Mouse (Mus musculus) hindbrain, embryonic 15.5 days (tissue): Measurements from ENCODE around the gene Rsph1. TPM values are rescaled to one million over a fixed set of nuclear protein-coding genes. Genes with fewer than 3 reads are reported as not detected.

Source experiments
- ATAC-seq: fragments of 200-750 bp; cut with Nextera tagmentation; 2 replicates; pipeline ENCODE4 v1.8.0; 2017; ENCODE audit warnings: low read depth, moderate number of reproducible peaks, moderate TSS enrichment; ENCODE audit not compliant: low FRiP score
- H3K27ac ChIP-seq: fragments of 300-500 bp; sonication (generic); replicated peaks from 2 replicates; pipeline ENCODE4 v1.5.1; 2015; ENCODE audit warnings: mild to moderate bottlenecking, inconsistent platforms
- H3K27me3 ChIP-seq: fragments of 300-500 bp; sonication (generic); 2 replicates; pipeline ENCODE4 v1.6.1; 2015; ENCODE audit warnings: control low read depth, inconsistent platforms
- H3K36me3 ChIP-seq: fragments of 300-500 bp; sonication (generic); 2 replicates; pipeline ENCODE4 v1.6.1; 2015; ENCODE audit warnings: control low read depth, inconsistent platforms
- H3K4me1 ChIP-seq: fragments of 300-500 bp; sonication (generic); replicated peaks from 2 replicates; pipeline ENCODE4 v1.6.1; 2015; ENCODE audit warnings: control low read depth, inconsistent platforms
- H3K4me2 ChIP-seq: fragments of 300-500 bp; sonication (generic); 2 replicates; pipeline ENCODE4 v1.6.1; 2015; ENCODE audit warnings: moderate library complexity, mild to moderate bottlenecking, inconsistent platforms
- H3K4me3 ChIP-seq: fragments of 300-500 bp; sonication (generic); 2 replicates; pipeline ENCODE4 v1.5.1; 2015; ENCODE audit warnings: mild to moderate bottlenecking, inconsistent platforms
- H3K9ac ChIP-seq: fragments of 300-500 bp; sonication (generic); 2 replicates; pipeline ENCODE4 v1.6.1; 2015; ENCODE audit warnings: inconsistent platforms
- H3K9me3 ChIP-seq: fragments of 300-500 bp; sonication (generic); 2 replicates; pipeline ENCODE4 v1.6.1; 2016; ENCODE audit warnings: control low read depth, inconsistent platforms
- WGBS: fragments of 180-500 bp; shearing (Covaris S2); methylation state at CpG from one replicate; pipeline ENCODE4 v1.1.7; 2015; 5-methylcytosine and 5-hydroxymethylcytosine counted together
- polyA plus RNA-seq: library from polyadenylated mRNA; unstranded; fragments of >200 nt; fragmentation: Nextera tagmentation; extraction: Ambion mirVana; gene quantifications from 2 replicates; pipeline ENCODE4 v1.2.1, GENCODE M21; 2015

Rsph1 gene
- polyA plus RNA-seq, 1 experiment from 2014 or later = 7.5 TPM

DNA sequence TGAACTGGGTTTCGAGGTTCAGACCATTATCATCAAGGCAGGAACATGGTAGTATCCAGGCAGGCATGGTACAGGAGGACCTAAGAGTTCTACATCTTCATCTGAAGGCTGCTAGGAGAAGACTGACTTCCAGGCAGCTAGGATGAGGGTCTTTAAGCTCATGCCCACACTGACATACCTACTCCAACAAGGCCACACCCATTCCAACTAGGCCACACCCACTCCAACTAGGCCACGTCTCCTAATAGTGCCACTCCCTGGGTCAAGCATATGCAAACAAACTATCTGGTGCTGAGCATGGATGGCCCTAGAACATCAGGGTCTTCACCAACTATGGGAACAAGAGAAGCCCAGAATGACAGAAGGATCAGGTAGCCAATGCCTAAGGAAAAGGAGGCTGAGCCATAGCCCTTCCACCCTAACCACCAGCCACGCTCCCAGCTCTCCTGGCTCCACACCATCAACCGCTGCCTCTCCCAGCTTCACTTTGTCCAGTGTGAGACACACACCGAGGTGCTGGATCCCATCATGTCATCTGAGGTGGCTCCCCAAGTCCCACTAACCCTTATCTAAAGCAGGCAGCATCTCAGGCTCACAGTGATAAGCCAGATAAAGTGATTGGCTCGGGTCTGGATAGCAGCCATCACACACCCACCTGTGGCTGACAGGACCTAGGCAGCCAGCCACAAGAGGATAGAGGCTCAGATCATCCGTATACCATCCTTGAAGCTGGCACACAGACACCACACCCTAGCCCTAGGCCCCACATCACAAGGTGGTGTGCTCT, 38.8 kb downstream of the Rsph1 start:
- H3K27ac ChIP-seq = no peak overlapping the region
- H3K4me2 ChIP-seq = no peak overlapping the region
- 83% methylated on average over 7 of the region's 7 CpGs for WGBS
- no peaks in the 10 kb centered on the region for H3K9me3 ChIP-seq
- H3K36me3 ChIP-seq = no peaks in the 10 kb centered on the region
- no peaks in the 10 kb centered on the region for H3K4me1 ChIP-seq
- no peak overlapping the region for H3K4me3 ChIP-seq
- no peak overlapping the region for H3K9ac ChIP-seq
- no peak for ATAC-seq
- H3K27me3 ChIP-seq = no peaks in the 10 kb centered on the region

DNA sequence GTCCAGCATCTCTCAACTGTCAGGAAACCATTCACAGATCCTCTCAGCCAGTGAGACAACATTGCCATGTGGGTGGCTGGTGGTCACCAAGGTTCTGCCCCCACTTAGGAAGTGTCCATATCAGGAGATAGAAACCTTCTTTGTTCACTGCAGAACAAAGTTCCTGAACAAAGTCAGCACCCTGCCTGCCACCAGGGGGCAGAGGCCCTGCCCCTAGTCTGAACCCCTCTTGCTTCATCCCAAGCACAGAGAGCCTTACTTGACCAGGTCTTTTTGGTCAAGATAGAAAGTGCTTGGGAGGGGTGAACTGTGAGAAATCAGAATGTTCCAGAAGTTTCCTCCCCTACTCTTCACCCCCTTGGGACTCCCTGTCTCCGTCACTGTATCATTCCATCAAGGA, 41.3 kb downstream of the Rsph1 start:
- no peak overlapping the region for H3K4me2 ChIP-seq
- no peak overlapping the region for H3K4me3 ChIP-seq
- no peaks in the 10 kb centered on the region for H3K36me3 ChIP-seq
- no peak overlapping the region for H3K9ac ChIP-seq
- H3K4me1 ChIP-seq = 0 out of 2 replicates have a peak, but pooled peaks cover 6% of the 10 kb centered on the region
- H3K27ac ChIP-seq = no peak overlapping the region
- no peaks in the 10 kb centered on the region for H3K9me3 ChIP-seq
- ATAC-seq = no peak
- 97% methylated on average over 1 of the region's 1 CpGs for WGBS
- H3K27me3 ChIP-seq = no peaks in the 10 kb centered on the region

DNA sequence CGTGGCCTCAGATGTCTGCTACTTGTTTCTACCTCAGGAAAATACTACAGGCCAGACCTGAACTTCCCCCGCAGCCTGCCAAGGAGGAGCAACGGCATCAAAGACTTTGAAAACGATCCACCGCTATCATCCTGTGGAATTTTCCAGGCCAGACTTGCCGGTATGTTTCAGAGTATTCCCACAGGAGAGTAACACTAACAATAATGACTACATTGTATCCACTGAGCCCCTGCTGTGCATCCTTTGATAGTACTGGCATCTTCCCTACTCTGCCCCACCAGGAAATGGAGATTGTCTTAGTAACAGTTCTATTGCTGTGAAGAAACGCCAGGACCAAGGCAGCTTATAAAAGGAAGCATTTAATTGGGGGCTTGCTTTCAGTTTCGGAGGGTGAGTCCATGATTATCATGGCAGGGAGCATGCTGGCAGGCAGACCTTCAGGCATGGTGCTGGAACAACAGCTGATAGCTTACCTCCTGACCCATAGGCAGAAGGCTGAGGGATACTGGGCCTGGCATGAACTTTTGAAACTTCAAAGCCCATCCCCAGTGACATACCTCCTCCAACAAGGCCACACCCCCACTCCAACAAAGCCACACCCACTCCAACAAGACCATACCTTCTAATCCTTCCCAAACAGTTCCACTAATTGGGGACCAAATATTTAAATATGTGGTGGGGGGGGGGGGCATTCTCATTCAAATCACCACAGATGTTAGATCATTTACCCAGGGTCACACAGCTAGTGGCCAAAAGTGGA, 44.8 kb downstream of the Rsph1 start:
- Histone ChIP-seq H3K4me3 (no peak overlapping the region), H3K27me3 (no peaks in the 10 kb centered on the region), H3K27ac (no peak overlapping the region), H3K9me3 (no peaks in the 10 kb centered on the region), H3K4me1 (0 out of 2 replicates have a peak, but pooled peaks cover 6% of the 10 kb centered on the region), H3K36me3 (no peaks in the 10 kb centered on the region), H3K9ac (no peak overlapping the region), H3K4me2 (no peak overlapping the region)
- no peak for ATAC-seq
- WGBS = 36% methylated on average over 8 of the region's 8 CpGs

DNA sequence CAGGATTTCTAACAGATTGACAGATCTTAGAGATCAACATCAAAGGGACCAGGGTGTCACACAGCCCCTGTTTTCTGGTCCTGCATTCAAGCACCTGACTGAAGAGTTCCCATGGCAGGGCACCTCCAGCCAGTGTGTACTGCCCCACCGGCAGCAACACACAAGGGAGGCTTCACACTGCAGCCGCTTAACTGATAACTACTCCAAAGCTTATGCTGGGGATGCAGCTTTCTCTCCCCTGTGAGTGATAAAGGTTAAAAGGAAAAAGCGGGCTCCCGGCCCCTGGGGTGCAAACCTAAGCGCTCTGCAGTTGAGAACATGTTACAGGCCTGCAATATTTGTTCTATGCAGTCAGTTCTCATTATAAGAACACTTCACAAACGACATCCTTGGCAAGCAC, 45.4 kb downstream of the Rsph1 start:
- WGBS = 49% methylated on average over 6 of the region's 6 CpGs
- no peak overlapping the region for H3K9ac ChIP-seq
- H3K4me2 ChIP-seq = no peak overlapping the region

DNA sequence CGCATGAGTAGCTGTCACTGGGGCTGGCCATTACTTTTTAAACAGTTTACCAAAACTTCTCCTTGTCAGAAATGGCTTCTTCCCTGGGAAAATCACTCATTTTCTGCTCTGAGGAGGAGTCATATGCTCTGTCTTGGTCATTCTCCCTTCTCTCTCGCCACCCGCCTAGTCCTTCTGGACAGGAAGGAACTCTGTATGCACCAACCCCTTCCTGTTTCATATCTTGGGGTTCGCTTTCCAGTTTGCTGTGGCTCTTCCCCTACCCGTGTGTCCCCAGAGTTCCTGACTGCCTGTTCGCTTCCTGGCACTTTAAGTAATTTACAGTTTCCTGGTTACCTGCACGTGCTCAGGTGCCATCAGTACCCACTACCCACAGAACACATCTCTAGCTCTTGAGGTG, 50.3 kb downstream of the Rsph1 start:
- H3K36me3 ChIP-seq = no peaks in the 10 kb centered on the region
- H3K9ac ChIP-seq = no peak overlapping the region
- WGBS = 91% methylated on average over 7 of the region's 7 CpGs
- ATAC-seq = no peak
- no peaks in the 10 kb centered on the region for H3K9me3 ChIP-seq
- no peak overlapping the region for H3K4me2 ChIP-seq
- H3K4me1 ChIP-seq = 0 out of 2 replicates have a peak, but pooled peaks cover 3% of the 10 kb centered on the region
- H3K27ac ChIP-seq = no peak overlapping the region
- H3K4me3 ChIP-seq = no peak overlapping the region
- H3K27me3 ChIP-seq = no peaks in the 10 kb centered on the region

More for the DNA sequence above, 45.4 kb downstream of the Rsph1 start:
- no peak overlapping the region for H3K4me3 ChIP-seq
- no peaks in the 10 kb centered on the region for H3K27me3 ChIP-seq
- ATAC-seq = no peak
- H3K27ac ChIP-seq = no peak overlapping the region
- H3K4me1 ChIP-seq = 0 out of 2 replicates have a peak, but pooled peaks cover 6% of the 10 kb centered on the region
- no peaks in the 10 kb centered on the region for H3K9me3 ChIP-seq
- no peaks in the 10 kb centered on the region for H3K36me3 ChIP-seq

DNA sequence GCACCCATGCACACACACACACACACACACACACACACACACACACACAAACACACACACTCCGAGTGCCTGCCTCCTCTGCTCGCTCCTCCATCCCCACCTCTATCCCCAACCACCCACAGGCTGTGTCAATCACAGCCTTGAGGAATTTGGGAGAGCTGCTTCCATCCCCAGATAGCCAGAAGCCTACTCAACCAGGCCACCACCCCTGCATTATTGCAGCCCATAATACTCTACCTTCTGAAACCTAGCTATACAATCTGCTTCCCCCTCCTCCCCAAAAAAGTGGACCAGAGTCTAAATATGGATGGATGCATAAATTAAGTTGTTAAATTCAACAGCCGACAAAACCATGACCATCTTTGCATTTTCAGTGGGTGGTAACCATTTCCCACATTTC, 50.8 kb downstream of the Rsph1 start:
- no peaks in the 10 kb centered on the region for H3K27me3 ChIP-seq
- ATAC-seq = no peak
- no peak overlapping the region for H3K4me3 ChIP-seq
- no peaks in the 10 kb centered on the region for H3K36me3 ChIP-seq
- no peaks in the 10 kb centered on the region for H3K4me1 ChIP-seq
- 79% methylated on average over 3 of the region's 3 CpGs for WGBS
- no peak overlapping the region for H3K9ac ChIP-seq
- H3K27ac ChIP-seq = no peak overlapping the region
- no peak overlapping the region for H3K4me2 ChIP-seq
- no peaks in the 10 kb centered on the region for H3K9me3 ChIP-seq

DNA sequence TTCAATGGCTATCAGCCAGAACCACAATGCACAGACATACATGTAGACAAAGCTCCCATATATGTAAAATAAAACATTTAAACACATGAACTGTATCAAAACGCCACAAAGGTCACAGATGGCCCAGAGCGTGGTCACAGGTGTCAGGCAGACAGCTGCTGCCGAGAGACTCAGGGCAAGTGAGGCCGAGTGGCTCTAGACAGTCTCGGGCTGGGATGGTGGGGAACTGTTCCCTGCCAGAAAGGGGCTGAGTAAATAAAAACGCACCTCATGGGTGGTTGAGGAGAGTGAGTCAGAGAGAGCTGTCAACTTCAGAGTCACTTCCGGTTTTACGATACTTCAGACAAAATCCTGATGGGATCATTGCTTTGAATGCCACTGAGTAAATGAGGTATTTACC, 52.6 kb downstream of the Rsph1 start:
- 87% methylated on average over 8 of the region's 8 CpGs for WGBS
- Histone ChIP-seq H3K4me3 (no peak overlapping the region), H3K27ac (no peak overlapping the region), H3K4me2 (no peak overlapping the region), H3K9me3 (no peaks in the 10 kb centered on the region), H3K27me3 (no peaks in the 10 kb centered on the region), H3K36me3 (no peaks in the 10 kb centered on the region), H3K9ac (no peak overlapping the region), H3K4me1 (no peaks in the 10 kb centered on the region)
- no peak for ATAC-seq

DNA sequence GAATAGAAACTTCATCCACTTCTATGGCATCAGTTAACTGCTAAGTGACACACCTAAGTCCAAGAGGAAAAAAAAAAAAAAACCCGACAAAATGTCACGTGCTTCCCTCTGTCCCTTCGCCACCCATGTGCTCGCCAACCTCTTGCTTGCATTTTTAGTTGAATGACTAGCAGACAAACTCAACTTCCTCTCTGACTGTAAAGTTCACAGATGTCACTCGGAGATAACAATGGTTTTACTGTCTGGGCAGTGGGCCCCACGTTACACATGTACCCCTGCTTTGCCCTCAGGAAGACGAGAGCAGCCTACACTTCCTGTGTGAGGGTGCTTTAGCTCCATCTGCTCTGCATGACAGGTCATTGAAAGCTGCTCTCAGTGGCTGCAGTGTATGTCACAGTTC, 53.3 kb downstream of the Rsph1 start:
- Histone ChIP-seq H3K9ac (no peak overlapping the region), H3K27ac (no peak overlapping the region), H3K9me3 (no peaks in the 10 kb centered on the region), H3K4me3 (no peak overlapping the region), H3K4me1 (no peaks in the 10 kb centered on the region), H3K36me3 (no peaks in the 10 kb centered on the region), H3K27me3 (no peaks in the 10 kb centered on the region), H3K4me2 (no peak overlapping the region)
- WGBS = 75% methylated on average over 7 of the region's 7 CpGs
- no peak for ATAC-seq

DNA sequence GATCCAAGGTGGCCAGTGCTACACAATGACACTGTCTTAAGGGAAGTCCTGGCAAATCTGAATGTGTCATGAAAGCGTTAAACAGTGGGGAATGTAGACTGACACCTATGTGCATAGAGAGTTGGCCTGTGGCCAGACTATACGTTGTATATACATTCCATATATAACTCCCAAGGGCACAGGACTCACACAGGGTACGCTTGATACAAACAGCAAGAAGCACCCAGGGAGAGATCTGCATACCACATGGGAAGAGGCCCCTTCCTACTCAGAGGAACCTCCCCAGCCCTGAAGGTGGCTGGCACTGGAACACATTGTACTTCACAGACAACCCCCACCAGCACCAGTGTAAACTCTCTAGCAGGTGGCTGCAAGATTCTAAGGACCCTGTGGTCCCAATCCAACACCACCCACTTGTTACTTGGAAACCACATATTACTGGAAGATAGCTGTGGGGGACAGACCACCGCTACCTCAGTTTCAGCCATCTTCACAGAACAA, 54.3 kb downstream of the Rsph1 start:
- no peak overlapping the region for H3K27ac ChIP-seq
- no peaks in the 10 kb centered on the region for H3K9me3 ChIP-seq
- no peak overlapping the region for H3K4me3 ChIP-seq
- WGBS = 76% methylated on average over 4 of the region's 4 CpGs
- H3K4me1 ChIP-seq = no peaks in the 10 kb centered on the region
- H3K27me3 ChIP-seq = no peaks in the 10 kb centered on the region
- H3K36me3 ChIP-seq = no peaks in the 10 kb centered on the region
- no peak overlapping the region for H3K4me2 ChIP-seq
- H3K9ac ChIP-seq = no peak overlapping the region
- no peak for ATAC-seq

DNA sequence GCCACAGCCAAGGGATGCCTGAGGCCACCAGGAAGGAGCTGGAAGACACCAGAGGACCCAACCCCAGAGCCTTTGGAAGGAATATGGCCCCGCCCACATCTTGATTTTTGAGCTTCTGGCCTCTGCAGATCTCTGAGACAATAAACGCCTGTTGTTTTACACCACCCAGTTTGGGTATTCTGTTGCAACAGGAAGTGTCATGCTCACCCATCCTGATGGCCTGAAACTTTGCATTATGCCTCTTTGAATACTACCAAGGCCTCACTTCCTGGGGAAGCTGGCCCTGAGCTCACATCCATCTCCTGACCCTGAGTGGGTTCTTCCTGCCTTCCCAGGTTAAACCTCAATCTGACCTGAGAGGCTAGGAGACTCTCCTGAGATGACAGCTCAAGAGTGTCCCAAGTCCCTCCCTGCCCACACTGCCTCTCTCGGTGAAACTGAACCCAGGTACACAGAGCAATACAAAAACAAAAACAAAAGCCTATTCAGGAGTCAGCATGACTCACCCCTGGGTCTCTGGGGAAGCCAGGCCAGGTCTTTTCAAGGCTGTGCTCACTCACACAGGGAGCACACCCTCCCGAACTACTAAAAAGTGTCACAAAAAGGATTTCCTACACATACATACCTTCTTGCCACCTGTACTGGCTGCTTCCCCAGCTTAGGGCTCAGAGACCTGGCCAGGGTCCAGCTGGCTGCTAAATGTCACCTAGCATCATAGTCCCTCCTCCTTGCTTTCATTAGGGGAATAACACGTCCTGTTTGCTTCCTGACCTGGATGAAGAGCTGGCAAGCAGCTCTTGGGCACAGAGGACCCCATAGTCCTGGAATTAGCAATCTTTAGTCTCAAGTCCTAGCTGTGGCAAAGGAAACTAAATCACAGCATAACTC, 60.9 kb downstream of the Rsph1 start:
- H3K27me3 ChIP-seq = no peaks in the 10 kb centered on the region
- H3K36me3 ChIP-seq = no peaks in the 10 kb centered on the region
- no peaks in the 10 kb centered on the region for H3K9me3 ChIP-seq
- H3K27ac ChIP-seq = no peak overlapping the region
- 52% methylated on average over 5 of the region's 5 CpGs for WGBS
- H3K4me3 ChIP-seq = no peak overlapping the region
- no peak for ATAC-seq
- no peaks in the 10 kb centered on the region for H3K4me1 ChIP-seq
- H3K9ac ChIP-seq = no peak overlapping the region
- H3K4me2 ChIP-seq = no peak overlapping the region

DNA sequence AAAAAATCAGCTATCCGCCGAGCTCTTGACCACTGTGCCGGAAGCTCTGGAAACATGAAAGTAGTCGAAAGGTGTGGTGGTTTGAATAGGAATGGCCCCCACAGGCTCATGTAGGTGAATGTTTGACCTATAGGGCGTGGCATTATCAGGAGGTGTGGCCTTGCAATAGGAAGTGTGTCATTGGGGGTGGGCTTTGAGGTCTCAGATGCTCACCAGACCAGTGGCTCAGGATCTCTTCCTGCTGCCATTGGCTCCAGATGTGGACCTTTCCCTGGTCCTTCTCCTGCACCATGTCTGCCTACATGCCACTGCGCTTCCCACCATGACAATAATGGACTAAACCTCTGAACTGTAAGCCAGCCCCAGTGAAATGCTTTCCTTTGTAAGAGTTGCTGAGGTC, 65.3 kb downstream of the Rsph1 start:
- no peaks in the 10 kb centered on the region for H3K36me3 ChIP-seq
- H3K4me3 ChIP-seq = no peak overlapping the region
- no peak for ATAC-seq
- no peaks in the 10 kb centered on the region for H3K9me3 ChIP-seq
- no peak overlapping the region for H3K27ac ChIP-seq
- H3K27me3 ChIP-seq = no peaks in the 10 kb centered on the region
- H3K9ac ChIP-seq = no peak overlapping the region
- no peaks in the 10 kb centered on the region for H3K4me1 ChIP-seq
- WGBS = 91% methylated on average over 6 of the region's 6 CpGs
- no peak overlapping the region for H3K4me2 ChIP-seq

DNA sequence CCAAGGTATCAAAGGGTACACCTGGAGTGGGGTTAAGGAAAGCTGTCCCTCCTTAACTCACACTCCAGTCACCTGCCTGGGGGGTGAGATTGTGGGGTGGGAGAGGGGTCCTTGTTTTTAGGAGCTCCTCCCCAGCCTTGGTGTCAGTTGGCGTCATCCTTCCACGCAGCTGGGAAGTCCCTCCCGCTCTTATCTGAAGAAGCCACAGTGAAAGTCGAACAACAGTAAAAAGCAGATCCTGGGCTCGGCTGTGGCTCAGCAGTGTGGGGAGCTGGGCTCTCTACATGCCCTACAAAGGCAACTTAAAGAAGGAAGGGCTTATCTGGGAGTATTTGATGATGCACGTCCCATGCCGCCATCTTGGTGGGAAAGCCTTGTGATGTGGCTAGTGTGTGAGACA, 66.9 kb downstream of the Rsph1 start:
- ATAC-seq = no peak
- Histone ChIP-seq H3K9me3 (no peaks in the 10 kb centered on the region), H3K27me3 (no peaks in the 10 kb centered on the region), H3K4me2 (no peak overlapping the region), H3K36me3 (no peaks in the 10 kb centered on the region), H3K9ac (no peak overlapping the region), H3K27ac (no peak overlapping the region), H3K4me1 (no peaks in the 10 kb centered on the region), H3K4me3 (no peak overlapping the region)
- 93% methylated on average over 7 of the region's 7 CpGs for WGBS
